Mouse (Mus musculus) heart, adult 2 months (tissue): ENCODE results near the gene Ccsap. TPM values are rescaled to one million over a fixed set of nuclear protein-coding genes. Genes with fewer than 3 reads are reported as not detected.

ENCODE experiments used
- DNase-seq, 2 experiments: peaks; one replicate each; pipeline ENCODE4 v3.0.0; 2021
- H3K27ac ChIP-seq: fragments of 200-600 bp; 2 replicates; pipeline ENCODE4 v1.8.1; 2022
- H3K27me3 ChIP-seq: fragments of 200-500 bp; 2 replicates; pipeline ENCODE4 v1.6.1; 2012; ENCODE audit warnings: mild to moderate bottlenecking, low read length, inconsistent platforms, mixed read lengths; ENCODE audit not compliant: control insufficient read depth, insufficient read depth
- H3K36me3 ChIP-seq: fragments of 200-500 bp; 2 replicates; pipeline ENCODE4 v1.6.1; 2012; ENCODE audit warnings: low read length, inconsistent platforms; ENCODE audit not compliant: control insufficient read depth, insufficient read depth
- H3K4me1 ChIP-seq: fragments of 200-500 bp; 2 replicates; pipeline ENCODE4 v1.6.1; 2011; ENCODE audit warnings: low read length; ENCODE audit not compliant: control insufficient read depth, insufficient read depth
- H3K4me3 ChIP-seq: fragments of 200-600 bp; 2 replicates; pipeline ENCODE4 v1.8.1; 2022
- H3K79me2 ChIP-seq: fragments of 200-500 bp; replicated peaks from 2 replicates; pipeline ENCODE4 v1.6.1; 2012; ENCODE audit warnings: mild to moderate bottlenecking, inconsistent platforms, low read length, moderate library complexity, mixed read lengths; ENCODE audit not compliant: control insufficient read depth, insufficient read depth
- H3K9ac ChIP-seq: fragments of 200-500 bp; 2 replicates; pipeline ENCODE4 v1.6.1; 2012; ENCODE audit warnings: low read depth, mild to moderate bottlenecking, control low read depth, inconsistent platforms, low read length, mixed read lengths
- CTCF ChIP-seq: fragments of 200-600 bp; IDR thresholded peaks from 2 replicates; pipeline ENCODE4 v1.8.1; 2022; ENCODE audit warnings: antibody characterized with exemption, mild to moderate bottlenecking, moderate library complexity
- EP300 ChIP-seq: fragments of 200-500 bp; IDR thresholded peaks from 2 replicates; pipeline ENCODE4 v1.6.1; 2011; ENCODE audit warnings: low read depth, low read length, control low read depth; ENCODE audit not compliant: insufficient read depth
- POLR2A ChIP-seq: fragments of 200-500 bp; IDR thresholded peaks from 2 replicates; pipeline ENCODE4 v1.6.1; 2011; ENCODE audit warnings: mild to moderate bottlenecking, low read depth, low read length, control low read depth; ENCODE audit not compliant: insufficient read depth
- WGBS: fragments of 180-500 bp; shearing (Covaris S2); methylation state at CpG from one replicate; pipeline ENCODE4 v1.1.7; 2018; 5-methylcytosine and 5-hydroxymethylcytosine counted together
- intact Hi-C: fragments of 180-260 bp; cut with DNase I; formaldehyde crosslinking; loops from one replicate; pipeline ENCODE4 v1.15.1; 2025
- polyA plus RNA-seq: library from polyadenylated mRNA; depleted of rRNA; stranded (reverse); fragments of >200 nt; gene quantifications from 2 replicates; pipeline ENCODE4 v1.2.3, GENCODE M21; 2012
- total RNA-seq, 2 experiments: library from RNA; stranded (reverse); gene quantifications; 2 replicates each; pipeline ENCODE4 v1.2.3; 2021

The Ccsap gene
- total and polyA plus RNA-seq, 3 experiments, result 0.18 to 0.81 (median 0.68) TPM

DNA sequence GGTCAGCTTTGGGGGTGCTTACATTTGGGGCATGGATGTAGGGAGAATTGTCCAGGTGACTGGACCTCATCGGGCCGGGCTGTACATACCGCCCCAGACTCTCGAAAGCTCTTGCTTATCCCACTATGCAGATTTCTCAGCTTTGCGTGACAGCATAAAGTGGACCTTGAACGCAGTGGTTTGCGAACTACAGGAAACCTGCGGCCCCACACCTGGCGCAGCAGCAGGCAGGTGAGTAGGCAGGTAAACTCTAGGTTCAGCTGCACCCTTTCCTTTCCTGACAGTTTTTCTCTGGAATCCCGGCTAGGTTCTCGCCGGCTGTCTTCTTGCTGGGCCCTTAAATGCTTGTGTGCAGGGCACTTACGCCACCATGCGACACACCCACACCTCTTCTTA, 36.4 kb upstream of the Ccsap start:
- no peak for TF ChIP-seq EP300
- TF ChIP-seq POLR2A, result no peak
- no peak for TF ChIP-seq CTCF
- no peak overlapping the region for H3K27ac ChIP-seq
- 59% methylated on average over 14 of the region's 14 CpGs for WGBS

DNA sequence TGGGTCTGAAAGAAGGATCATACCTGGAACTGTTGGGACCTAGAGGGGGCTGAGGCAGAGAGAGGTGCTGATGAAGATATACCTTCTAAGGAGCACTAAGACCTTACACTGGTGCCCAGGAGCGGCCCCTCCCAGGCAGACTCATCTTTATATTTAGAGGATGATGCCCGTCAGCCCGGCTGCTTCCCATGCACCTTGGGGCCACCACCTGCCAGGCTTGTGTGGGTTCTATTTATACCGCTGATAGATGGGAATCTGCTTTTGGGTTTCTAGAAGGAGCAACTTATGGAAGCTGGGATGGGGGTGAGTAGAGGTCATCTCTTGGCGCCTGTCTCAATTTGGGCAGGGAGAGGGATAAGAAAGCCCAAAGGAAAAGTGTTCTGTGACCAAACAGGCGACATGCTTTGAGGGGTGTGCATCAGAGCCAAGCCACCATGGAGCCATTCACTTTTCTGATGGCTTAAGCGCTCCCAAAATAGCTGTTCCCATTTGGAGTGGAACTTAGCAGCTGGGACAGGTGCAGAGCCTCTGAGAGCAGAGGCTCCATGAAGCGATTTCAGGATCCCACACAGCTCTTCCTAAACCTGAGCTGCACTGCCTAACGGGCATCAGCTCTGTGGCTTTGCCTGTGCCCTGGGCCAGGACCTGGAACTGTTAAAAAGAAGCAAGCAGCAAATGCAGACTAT, 35.8 kb upstream of the Ccsap start:
- intact Hi-C loops, result no loop called here
- Histone ChIP-seq H3K4me3 (no peak overlapping the region), H3K27ac (no peak overlapping the region), H3K4me1 (no peaks in the 10 kb centered on the region), H3K27me3 (peaks cover 7% of the 10 kb centered on the region), H3K79me2 (no peaks in the 10 kb centered on the region), H3K36me3 (no peaks in the 10 kb centered on the region), H3K9ac (no peak overlapping the region)
- 54% methylated on average over 9 of the region's 9 CpGs for WGBS
- no peak for TF ChIP-seq CTCF
- TF ChIP-seq POLR2A, result no peak
- no peak for TF ChIP-seq EP300
- no peak for DNase-seq

More for the DNA sequence above, 36.4 kb upstream of the Ccsap start:
- Histone ChIP-seq H3K36me3 (no peaks in the 10 kb centered on the region), H3K4me1 (no peaks in the 10 kb centered on the region), H3K4me3 (no peak overlapping the region), H3K9ac (no peak overlapping the region), H3K79me2 (no peaks in the 10 kb centered on the region), H3K27me3 (peaks cover 7% of the 10 kb centered on the region)
- DNase-seq, result no peak
- intact Hi-C loops, result no loop called here

DNA sequence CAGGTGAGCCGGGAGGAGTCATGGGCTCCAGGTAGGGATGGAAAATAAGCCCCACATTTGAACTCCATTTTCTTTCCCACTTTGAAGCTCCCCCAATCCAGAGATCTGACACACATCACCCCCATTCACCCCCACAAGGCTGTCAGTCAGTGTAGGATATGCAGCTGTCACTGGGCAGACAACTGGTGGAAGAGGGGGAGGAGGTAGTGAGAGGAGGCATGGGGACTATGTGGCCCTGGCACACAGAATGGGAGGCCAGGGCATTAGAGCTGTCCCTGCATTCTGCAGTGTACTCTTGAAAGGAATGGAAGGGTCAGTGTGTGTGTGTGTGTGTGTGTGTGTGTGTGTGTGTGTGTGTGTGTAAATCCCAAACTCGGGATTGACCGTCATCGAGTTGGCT, 35.2 kb upstream of the Ccsap start:
- TF ChIP-seq POLR2A (no peak), EP300 (no peak), CTCF (no peak)
- no peak overlapping the region for H3K27ac ChIP-seq
- WGBS, result 72% methylated on average over 4 of the region's 4 CpGs

GRCm38 (mm10) chr8:123894502-123895097, 34.6 kb upstream of the Ccsap start, which contains the start of gene Acta1:
Gene Acta1 (minus strand): TSS chr8:123894751.
- H3K9ac ChIP-seq, result no peak within 1 kb of the TSS
- WGBS, result 16% methylated on average over 15 of the region's 15 CpGs
- no peak within 1 kb of the TSS for H3K4me3 ChIP-seq
- H3K79me2 ChIP-seq, result no peaks in the 10 kb centered on the region
- TF ChIP-seq EP300 (no peak), POLR2A (peak; percentile 34; the same call in 1 of the 2 replicates)
- no peaks in the 10 kb centered on the region for H3K4me1 ChIP-seq
- H3K36me3 ChIP-seq, result no peaks in the 10 kb centered on the region
- no peak within 1 kb of the TSS for H3K27ac ChIP-seq
- peaks cover 7% of the 10 kb centered on the region for H3K27me3 ChIP-seq
- DNase-seq, result peak in 1 of 2 experiments; percentile 15
- intact Hi-C loops, result no loop called here

More for the DNA sequence above, 35.2 kb upstream of the Ccsap start:
- intact Hi-C loops, result no loop called here
- Histone ChIP-seq H3K4me1 (no peaks in the 10 kb centered on the region), H3K4me3 (no peak overlapping the region), H3K36me3 (no peaks in the 10 kb centered on the region), H3K9ac (no peak overlapping the region), H3K27me3 (peaks cover 7% of the 10 kb centered on the region), H3K79me2 (no peaks in the 10 kb centered on the region)
- no peak for DNase-seq

GRCm38 (mm10) chr8:123893413-123893812, 33.4 kb upstream of the Ccsap start:
- H3K27ac ChIP-seq, result no peak overlapping the region
- no peaks in the 10 kb centered on the region for H3K36me3 ChIP-seq
- H3K79me2 ChIP-seq, result no peaks in the 10 kb centered on the region
- peaks cover 7% of the 10 kb centered on the region for H3K27me3 ChIP-seq
- no peak for TF ChIP-seq EP300
- TF ChIP-seq POLR2A, result no peak
- TF ChIP-seq CTCF, result no peak
- intact Hi-C loops, result no loop called here
- DNase-seq, result no peak
- H3K4me3 ChIP-seq, result no peak overlapping the region
- H3K4me1 ChIP-seq, result no peaks in the 10 kb centered on the region
- 73% methylated on average over 11 of the region's 11 CpGs for WGBS
- H3K9ac ChIP-seq, result no peak overlapping the region

DNA sequence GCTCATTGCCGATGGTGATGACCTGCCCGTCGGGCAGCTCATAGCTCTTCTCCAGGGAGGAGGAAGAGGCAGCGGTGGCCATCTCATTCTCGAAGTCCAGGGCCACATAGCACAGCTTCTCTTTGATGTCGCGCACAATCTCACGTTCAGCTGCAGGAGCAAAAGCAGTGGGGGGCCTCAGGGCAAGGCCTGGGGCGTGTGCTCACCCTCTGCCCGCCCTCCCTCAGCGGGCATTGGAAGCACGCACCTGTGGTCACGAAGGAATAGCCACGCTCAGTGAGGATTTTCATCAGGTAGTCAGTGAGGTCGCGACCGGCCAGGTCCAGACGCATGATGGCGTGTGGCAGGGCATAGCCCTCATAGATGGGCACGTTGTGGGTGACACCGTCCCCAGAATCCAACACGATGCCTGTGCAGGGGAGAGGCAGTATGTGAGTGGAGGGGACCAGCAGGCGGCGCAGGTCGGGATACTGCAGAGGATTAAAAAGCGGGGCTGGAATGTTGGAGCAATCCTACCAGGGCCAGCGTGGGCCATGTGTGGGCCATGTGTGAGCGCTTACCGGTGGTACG, 32.7 kb upstream of the Ccsap start:
- H3K27me3 ChIP-seq, result peaks cover 7% of the 10 kb centered on the region
- WGBS, result 18% methylated on average over 30 of the region's 30 CpGs

More for the DNA sequence above, 32.7 kb upstream of the Ccsap start:
- Histone ChIP-seq H3K4me3 (no peak overlapping the region), H3K9ac (no peak overlapping the region), H3K36me3 (no peaks in the 10 kb centered on the region), H3K4me1 (no peaks in the 10 kb centered on the region), H3K27ac (no peak overlapping the region), H3K79me2 (no peaks in the 10 kb centered on the region)
- DNase-seq, result no peak
- no peak for TF ChIP-seq POLR2A
- intact Hi-C loops, result no loop called here
